Mouse (Mus musculus) cerebellum, adult 9-10 months (tissue): Measurements from ENCODE around the gene Olfr715.
"Not testable (repeated sequence)": the region's sequence is repeated elsewhere in the genome, so short reads cannot be mapped to it uniquely, and the experiment has no call there.

ENCODE experiments used
- DNase-seq: peaks from one replicate; pipeline ENCODE4 v3.0.0; 2022

Olfr715 gene

DNA sequence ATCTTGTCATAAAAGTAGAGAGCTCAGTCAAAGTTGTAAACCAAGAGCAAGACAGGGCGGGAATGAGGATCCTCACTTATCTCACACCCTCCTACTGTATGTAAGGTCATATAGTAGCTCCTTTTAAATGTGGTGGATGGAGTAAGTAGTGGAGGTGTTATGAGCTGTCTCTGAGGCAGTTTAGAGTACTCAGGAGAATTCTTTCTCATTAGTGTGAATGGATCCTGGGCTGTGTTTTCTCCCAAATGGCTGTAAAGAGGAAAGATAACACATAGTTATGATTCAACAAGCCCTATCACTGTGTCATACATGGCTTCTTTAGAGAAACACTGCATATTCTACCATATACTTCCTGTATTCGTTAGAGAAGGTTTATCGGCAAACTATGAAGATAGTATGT is at the start of gene Olfr715:
Olfr715 (minus strand) TSS at position 101 of the 400 bp plus-strand sequence.
- not testable (repeated sequence) for DNase-seq

DNA sequence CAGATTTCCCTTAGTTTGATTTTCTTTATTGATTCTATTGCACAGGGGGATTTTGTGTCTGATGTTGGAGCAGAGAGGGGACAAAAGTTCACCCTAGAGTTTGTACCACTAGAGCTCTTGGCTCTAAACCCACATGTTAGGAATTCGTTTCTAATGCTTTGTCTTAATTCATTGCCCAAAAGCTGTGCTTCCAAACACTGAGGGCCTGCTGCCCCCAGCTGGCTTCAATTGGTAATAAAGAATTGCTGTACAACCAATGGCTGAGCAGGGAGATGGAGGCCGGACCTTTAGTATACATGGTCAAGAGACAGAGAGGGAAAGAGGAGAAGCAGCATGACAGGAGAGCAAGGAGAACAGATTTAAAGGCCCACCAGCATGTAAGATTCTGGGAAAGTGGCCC is 49.5 kb upstream of the Olfr715 start:
- DNase-seq = no peak

DNA sequence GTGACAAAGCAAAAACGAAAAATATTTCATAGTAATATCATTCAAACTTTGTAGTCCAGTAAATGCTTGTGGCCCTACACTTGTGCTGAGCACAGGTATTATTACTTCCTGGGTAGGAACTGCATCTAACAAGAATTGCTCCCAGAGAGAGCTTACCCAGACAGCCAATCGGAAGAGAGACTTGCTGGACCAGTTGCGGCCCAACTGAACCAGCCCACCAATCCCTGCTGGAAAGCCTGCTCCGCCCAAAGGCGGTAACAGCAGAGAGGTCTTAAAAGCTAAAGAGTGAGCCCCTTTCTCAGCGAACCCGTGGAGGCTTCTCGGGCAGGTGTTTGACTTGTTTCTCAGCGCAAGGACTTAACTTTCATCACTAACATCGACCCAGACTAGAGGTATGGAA is 35.8 kb upstream of the Olfr715 start, which contains the start of gene Nlrp14:
Nlrp14 (plus strand) TSS at position 301 of the 400 bp plus-strand sequence.
- no peak for DNase-seq

DNA sequence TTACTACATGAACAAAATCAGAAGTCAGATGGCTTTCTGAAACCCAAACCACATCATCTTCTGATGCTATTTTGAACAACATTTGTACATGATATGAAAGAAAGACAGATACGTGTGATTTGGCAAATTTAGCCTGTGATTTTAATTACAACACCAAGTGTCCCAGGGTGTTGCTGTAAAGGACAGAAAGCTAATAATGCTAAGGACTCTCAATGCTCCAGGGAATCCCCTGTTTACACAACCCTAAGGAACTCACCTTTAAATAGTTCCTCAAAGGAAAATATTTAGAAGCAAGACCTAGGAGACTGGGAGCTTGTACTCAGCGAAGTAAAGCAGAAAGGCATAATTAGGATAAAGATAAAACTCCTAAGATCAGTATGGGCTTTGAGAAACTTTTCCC is 7.1 kb upstream of the Olfr715 start, which contains the start of gene Olfr716:
Olfr716 (plus strand) TSS at position 301 of the 400 bp plus-strand sequence.
- DNase-seq = not testable (repeated sequence)

DNA sequence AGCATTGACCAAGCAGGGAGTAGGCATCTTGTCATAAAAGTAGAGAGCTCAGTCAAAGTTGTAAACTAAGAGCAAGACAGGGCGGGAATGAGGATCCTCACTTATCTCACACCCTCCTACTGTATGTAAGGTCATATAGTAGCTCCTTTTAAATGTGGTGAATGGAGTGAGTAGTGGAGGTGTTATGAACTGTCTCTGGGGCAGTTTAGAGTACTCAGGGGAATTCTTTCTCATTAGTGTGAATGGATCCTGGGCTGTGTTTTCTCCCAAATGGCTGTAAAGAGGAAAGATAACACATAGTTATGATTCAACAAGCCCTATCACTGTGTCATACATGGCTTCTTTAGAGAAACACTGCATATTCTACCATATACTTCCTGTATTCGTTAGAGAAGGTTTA is 20.6 kb downstream of the Olfr715 start, which contains the start of gene Olfr715b:
Olfr715b (minus strand) TSS at position 101 of the 400 bp plus-strand sequence.
- DNase-seq = not testable (repeated sequence)

DNA sequence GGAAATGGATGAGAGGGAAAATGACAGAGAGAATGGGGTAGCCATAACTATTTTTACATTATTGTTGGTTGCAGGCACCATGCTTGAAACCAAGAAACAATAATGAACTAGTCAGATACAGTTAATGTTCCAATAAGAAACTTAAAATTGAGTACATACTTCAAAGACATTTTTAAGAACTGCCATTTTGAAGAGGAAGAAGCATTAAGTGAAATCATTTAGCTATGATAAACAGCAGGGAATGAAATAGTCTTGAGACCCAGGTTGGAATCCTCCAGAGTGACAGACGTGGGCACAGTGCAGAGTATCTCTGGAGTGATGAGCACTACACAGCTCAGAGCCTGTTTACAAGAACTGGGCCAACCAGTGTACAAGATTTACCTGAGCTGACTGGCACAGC is 38.0 kb downstream of the Olfr715 start, which contains the start of gene Olfr17:
Olfr17 (plus strand) TSS at position 301 of the 400 bp plus-strand sequence.
- no peak for DNase-seq
